Mouse (Mus musculus) frontal cortex, adult 2 months (tissue): ENCODE measurements around the gene Gatad2a. TPM values are rescaled to one million over a fixed set of nuclear protein-coding genes. Genes with fewer than 3 reads are reported as not detected.

Experiments used
- DNase-seq, 2 experiments: peaks; one replicate each; pipeline ENCODE4 v3.0.0; 2022; ENCODE audit warnings: low spot score in 1 of 2; ENCODE audit errors: extremely low spot score in 1 of 2
- polyA plus RNA-seq: library from polyadenylated mRNA; depleted of rRNA; stranded (reverse); fragments of >200 nt; gene quantifications from 2 replicates; pipeline ENCODE4 v1.2.3, GENCODE M21; 2012

The Gatad2a gene
- polyA plus RNA-seq, 1 experiment = 31.0 TPM

- DNase-seq = no peak
These were observed 56.6 kb downstream of the Gatad2a start for GRCm38 (mm10) chr8:69939633-69940032.

- DNase-seq = no peak
These were observed 57.8 kb downstream of the Gatad2a start for GRCm38 (mm10) chr8:69938245-69938982.

- DNase-seq = no peak
These were observed 58.7 kb downstream of the Gatad2a start for GRCm38 (mm10) chr8:69937466-69937865.

GRCm38 (mm10) chr8:69936050-69936794 lies 60.0 kb downstream of the Gatad2a start:
- peak in 1 of 2 experiments; percentile 17 for DNase-seq

- DNase-seq = no peak
These were observed 60.8 kb downstream of the Gatad2a start for GRCm38 (mm10) chr8:69935431-69935830.

- DNase-seq = no peak
These were observed 61.6 kb downstream of the Gatad2a start for GRCm38 (mm10) chr8:69934582-69934981.

- no peak for DNase-seq
These were observed 62.4 kb downstream of the Gatad2a start for GRCm38 (mm10) chr8:69933811-69934210.

GRCm38 (mm10) chr8:69926901-69927300 lies 69.3 kb downstream of the Gatad2a start:
- no peak for DNase-seq

GRCm38 (mm10) chr8:69923986-69924385 lies 72.2 kb downstream of the Gatad2a start:
- DNase-seq = no peak

- DNase-seq = no peak
These were observed 75.0 kb downstream of the Gatad2a start for GRCm38 (mm10) chr8:69921141-69921540.

- DNase-seq = peak in 1 of 2 experiments; percentile 37
These were observed 76.1 kb downstream of the Gatad2a start for GRCm38 (mm10) chr8:69919876-69920662.

GRCm38 (mm10) chr8:69919010-69919409 lies 77.2 kb downstream of the Gatad2a start:
- DNase-seq = peak; percentile 54 to 95

GRCm38 (mm10) chr8:69918506-69918905 lies 77.7 kb downstream of the Gatad2a start:
- DNase-seq = no peak

GRCm38 (mm10) chr8:69915748-69916147 lies 80.4 kb downstream of the Gatad2a start:
- DNase-seq = peak in 1 of 2 experiments; percentile 54

- no peak for DNase-seq
These were observed 81.7 kb downstream of the Gatad2a start for GRCm38 (mm10) chr8:69914526-69914925.

- DNase-seq = peak in 1 of 2 experiments; percentile 66
These were observed 83.6 kb downstream of the Gatad2a start for GRCm38 (mm10) chr8:69912478-69913074.

GRCm38 (mm10) chr8:69911917-69912316 lies 84.3 kb downstream of the Gatad2a start:
- DNase-seq = no peak

- no peak for DNase-seq
These were observed 89.1 kb downstream of the Gatad2a start for GRCm38 (mm10) chr8:69907106-69907505.

GRCm38 (mm10) chr8:69906260-69906659 lies 89.9 kb downstream of the Gatad2a start:
- no peak for DNase-seq

GRCm38 (mm10) chr8:69904096-69904495 lies 92.1 kb downstream of the Gatad2a start:
- DNase-seq = no peak
